Mouse (Mus musculus) frontal cortex, postnatal 10 days (tissue): Measurements from ENCODE around the gene Nipbl.
"Not testable (repeated sequence)": the region's sequence is repeated elsewhere in the genome, so short reads cannot be mapped to it uniquely, and the experiment has no call there.

Source experiments
- DNase-seq, 2 experiments: peaks; one replicate each; pipeline ENCODE4 v3.0.0; 2022; ENCODE audit warnings: low spot score in 2 of 2, mixed read lengths in 1 of 2

The Nipbl gene

DNA sequence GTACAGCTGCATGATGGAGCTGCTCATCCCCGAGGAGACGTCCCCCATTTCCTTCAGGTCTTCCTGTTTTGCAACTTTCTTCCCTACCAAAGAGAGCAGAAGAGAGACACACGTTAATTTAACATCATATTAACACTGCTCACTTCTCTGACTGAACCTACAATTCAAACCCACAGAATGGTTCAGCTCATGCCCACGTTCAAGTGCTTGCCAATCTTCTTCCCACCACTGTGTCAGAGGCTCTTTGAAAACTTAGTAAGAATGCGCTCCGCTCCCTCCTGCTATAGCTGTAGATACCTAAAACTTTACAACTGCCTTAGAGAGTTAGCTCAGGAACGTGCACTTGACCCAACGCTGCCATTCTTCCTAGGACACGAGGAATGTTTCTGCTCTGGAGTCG is 141.3 kb downstream of the Nipbl start:
- no peak for DNase-seq

DNA sequence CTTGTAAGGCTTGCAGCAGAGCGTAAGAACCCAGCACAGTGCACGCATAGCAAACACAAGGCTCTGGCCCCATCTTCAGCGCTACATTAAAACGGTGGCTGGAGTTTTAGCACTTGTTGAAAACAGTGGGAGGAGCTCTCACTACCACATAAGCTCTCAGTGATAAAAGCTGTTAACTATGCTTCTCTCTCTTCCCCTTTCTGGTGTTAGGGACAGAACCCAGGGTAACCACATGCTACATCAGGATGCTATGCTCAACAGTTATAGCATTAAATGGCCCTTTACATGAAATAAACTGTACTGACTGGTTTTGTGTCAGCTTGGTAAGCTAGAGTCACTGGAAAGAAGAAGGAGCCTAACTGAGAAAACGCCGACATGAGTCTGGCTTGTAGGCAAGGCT is 150.1 kb downstream of the Nipbl start:
- DNase-seq = no peak

DNA sequence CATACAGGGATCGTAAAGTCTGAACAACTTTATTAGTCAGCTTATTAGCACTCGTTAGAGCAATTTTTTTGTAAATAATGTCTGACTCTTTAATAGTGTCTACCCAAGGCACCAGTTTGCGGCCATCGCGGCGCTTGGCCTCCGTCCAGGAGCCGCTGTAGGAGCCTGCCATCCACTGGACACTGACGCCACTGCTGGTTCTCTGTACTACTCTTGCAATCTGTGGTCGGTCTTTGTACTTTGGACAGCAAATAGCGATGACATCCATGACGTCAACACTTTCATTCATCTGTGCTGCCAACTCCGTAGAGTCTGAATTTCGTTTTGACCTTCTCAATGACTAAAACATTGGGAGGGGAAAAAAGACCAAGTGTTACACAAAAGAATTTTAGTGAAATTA is 153.0 kb downstream of the Nipbl start:
- no peak for DNase-seq

DNA sequence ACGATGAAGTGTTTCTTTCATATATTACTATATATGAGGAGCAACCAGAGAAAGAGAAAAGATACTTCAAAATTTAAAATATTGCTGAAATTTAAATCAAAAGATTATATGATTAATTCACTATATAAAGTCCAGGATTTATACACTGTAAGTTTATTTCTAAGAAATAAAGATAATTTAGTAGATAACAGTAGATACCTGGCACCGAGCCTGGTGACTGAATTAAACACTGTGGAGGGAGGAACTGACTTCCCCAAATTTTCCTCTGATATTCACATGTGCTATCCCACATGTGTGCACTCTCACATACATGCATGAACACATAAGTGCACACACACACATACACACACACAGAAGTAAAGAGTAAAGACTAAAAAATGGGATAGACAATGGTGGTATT is 162.1 kb downstream of the Nipbl start:
- no peak for DNase-seq

DNA sequence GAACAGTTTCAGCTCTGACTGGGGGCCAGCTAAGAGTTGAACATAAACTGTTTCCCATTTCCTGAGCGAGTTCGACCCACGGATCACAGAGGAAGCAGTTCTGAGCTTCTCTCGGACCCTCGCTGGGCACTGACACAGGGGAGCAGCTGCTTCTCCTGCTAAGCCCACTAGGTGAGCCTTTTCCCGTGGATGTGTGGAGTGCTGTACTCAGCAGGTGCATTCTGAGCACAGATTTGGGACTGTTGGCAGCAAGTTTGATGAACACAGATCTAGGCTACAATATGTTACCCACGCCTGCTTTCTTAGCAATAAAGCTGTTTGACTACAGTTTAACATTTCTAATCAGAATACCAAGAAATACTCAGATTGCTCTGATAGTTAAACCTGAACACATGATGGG is 162.6 kb downstream of the Nipbl start:
- no peak for DNase-seq

DNA sequence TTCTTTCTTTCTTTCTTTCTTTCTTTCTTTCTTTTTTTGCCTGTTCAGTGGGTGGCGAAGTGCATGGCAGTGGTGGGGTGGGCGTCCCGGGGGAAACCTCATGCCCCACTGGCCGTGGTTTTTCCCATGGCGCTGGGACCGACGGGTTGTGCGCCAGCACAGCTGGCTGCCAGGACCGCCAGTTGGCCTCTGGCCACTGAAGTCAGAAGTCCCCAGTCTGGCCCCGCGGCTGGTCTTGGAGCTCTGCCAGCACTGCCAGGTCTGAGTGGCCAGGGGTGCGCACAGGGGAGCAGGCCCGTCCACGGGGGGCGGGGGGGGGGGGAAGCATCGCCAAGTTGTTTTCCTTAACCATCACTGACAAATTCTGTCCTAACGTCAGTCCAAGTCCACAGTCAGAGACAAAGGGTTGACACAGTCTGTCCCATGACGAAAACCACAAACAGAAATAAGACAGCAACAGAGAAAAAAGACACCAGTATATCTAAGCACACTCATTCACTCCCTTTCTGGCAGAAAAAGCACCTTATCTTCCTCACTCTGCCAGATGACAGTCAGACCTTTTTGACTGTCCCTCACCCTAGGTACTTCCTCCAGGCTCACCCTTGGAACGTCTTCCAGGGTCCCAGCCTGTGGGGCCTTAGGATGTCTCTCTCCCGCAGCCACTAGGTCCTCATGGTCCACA is 164.2 kb downstream of the Nipbl start:
- DNase-seq = peak in 1 of 2 experiments; percentile 19

DNA sequence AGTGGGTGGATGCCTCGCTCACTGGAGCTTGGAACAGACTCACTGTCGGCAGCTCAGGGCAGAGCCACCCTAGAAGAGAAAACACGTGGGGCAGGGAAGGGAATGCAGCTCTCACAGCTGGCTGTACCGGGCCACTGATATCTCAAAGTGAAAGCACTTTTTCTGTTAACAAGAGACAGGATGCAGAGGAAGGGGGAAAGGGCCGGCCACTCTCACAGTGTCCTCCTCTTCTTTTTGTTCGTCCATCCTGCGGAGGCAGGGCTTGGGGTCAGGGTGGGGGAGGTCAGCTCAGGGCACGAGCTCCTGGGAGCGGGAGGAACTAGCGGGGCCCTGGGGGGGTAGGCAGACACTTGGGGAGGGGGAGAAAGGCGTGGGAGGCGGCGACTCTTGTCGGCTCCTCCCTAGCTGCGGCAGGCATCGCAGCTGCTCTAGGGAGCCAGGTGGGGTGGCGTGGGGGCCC is 164.9 kb downstream of the Nipbl start:
- no peak for DNase-seq

DNA sequence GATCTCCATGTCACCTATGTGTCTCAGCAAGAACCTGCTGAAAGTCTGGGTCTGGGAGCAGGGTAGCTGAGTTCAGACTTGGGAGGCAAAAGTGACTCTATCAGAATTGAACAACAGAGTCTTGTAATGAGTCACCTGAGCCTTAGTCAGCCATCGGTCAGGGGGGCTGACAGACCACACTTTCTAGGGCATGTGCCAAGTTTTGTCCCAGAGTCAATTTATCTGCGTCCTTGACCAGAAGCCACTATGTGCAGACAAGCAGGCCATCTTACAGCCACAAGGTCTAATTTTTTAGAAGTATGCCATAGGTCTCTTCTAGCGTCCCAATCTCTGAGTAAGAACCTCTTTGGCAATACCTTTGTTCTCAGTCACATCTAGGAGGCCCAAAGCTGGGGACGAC is 166.3 kb downstream of the Nipbl start:
- not testable (repeated sequence) for DNase-seq

DNA sequence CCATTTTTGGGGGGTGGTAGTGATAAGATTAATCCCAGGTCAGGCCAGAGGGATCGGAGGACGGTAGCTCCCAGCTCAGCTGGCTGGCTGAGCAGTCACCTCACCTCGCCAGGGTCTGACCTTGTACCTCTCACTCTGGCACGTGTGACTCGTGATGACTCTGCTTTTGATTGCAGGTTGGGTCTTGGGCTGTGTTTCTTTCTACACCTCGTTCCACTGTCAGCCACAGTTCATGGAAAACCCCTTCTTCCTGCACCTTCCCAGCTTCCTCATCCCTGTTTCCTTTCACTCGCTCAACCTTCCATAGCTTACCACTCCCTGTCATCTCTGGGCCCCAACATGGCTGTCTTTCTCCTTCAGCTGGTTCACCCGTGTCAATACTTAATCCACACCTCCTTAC is 172.3 kb downstream of the Nipbl start:
- no peak for DNase-seq

DNA sequence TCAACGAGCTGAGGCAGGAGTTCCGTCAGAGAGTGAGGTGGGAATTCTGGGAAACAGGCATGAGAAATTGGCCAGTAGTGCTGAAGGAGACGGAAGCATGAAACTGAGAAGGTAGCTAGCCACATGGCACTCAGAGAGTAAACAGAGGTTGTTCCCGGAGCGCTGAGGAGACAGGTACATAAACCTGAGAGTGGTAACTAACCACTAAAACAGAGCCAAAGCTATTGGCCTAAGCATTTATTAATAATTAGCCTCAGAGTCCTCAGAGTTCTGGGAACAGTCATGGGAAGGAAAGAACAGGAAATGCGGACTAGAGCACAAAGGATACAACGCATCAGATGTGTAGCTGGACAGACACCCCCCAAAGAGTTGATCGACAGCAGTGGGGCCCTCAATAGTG is 176.0 kb downstream of the Nipbl start:
- no peak for DNase-seq

DNA sequence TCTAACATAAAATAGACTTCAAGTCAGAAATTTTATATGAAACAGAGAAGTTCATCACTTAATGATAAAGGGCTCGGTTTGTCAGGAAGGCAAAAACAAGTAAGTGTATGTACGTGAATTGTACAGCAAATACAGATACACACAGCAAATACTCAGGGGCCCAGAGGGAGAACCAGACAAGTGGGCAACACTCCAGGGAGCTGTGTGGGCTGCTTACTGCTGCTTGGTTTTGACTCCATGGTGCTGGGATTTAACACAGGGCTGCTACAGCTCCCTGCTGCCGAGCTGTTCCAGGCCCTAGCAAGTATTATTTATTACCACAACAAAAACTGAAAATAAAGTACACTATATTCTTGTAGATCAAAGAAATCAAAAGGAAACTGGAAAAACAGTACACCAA is 177.1 kb downstream of the Nipbl start:
- no peak for DNase-seq

DNA sequence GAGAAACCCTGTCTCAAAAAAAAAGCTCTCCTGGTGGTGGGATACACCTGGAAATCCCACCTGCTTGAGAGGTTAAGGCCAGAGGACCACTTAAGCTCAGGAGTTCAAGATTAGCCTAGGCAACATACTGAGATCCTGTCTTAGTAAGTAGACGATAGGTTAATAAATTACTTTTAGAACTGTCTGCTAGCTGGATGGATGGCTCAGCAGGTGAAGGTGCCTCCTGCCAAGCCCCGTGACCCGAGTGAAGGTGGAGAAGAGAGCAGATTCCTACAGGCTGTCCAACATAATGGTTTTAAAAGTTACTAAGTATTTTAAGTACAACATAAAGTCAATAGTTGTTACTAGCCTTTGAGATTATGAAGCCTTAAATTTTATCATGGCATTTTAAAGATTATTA is 178.3 kb downstream of the Nipbl start:
- DNase-seq = no peak
